Mouse (Mus musculus) ES-Bruce4 (cell line): ENCODE data around the gene Plagl1.

Experiments used
- CTCF ChIP-seq: IDR thresholded peaks from one replicate; pipeline ENCODE4 v1.8.1; 2011; ENCODE audit warnings: low read depth, low read length
- EP300 ChIP-seq: IDR thresholded peaks from 2 replicates; pipeline ENCODE4 v1.6.1; 2011; ENCODE audit warnings: low read depth, low read length; ENCODE audit not compliant: insufficient read depth
- POLR2A ChIP-seq: IDR thresholded peaks from one replicate; pipeline ENCODE4 v1.8.1; 2011; ENCODE audit warnings: low read length; ENCODE audit not compliant: insufficient read depth

- TF ChIP-seq POLR2A (no peak), CTCF (no peak), EP300 (no peak)
Measured at GRCm38 (mm10) chr10:13035270-13035669, 25.0 kb upstream of the Plagl1 start.
